Mouse (Mus musculus): ENCODE measurements around the gene Tns1.

GRCm38 (mm10) chr1:73970161-73970730 lies 154.0 kb downstream of the Tns1 start:
- TF ChIP-seq POU5F1 (IDR thresholded peaks at IDR 0.05; ENCODE audit: borderline replicate concordance, low read length): no peak
- no peak for TF ChIP-seq CTCF (conservative IDR thresholded peaks at IDR 0.05; ENCODE audit: low read length)
- no peak for TF ChIP-seq NANOG (IDR thresholded peaks at IDR 0.05; ENCODE audit: borderline replicate concordance, low read length)

Measured in E14TG2a.4 (cell line).